Mouse (Mus musculus) intestine, embryonic 16.5 days (tissue): ENCODE measurements around the gene Mtcp1. TPM values are rescaled to one million over a fixed set of nuclear protein-coding genes. Genes with fewer than 3 reads are reported as not detected.

ENCODE experiments used
- ATAC-seq: fragments of 200-750 bp; cut with Nextera tagmentation; 2 replicates; pipeline ENCODE4 v1.8.0; 2017; ENCODE audit warnings: moderate TSS enrichment, moderate library complexity
- H3K27ac ChIP-seq: fragments of 300-500 bp; sonication (generic); 2 replicates; pipeline ENCODE4 v1.5.1; 2014; ENCODE audit warnings: mild to moderate bottlenecking, low read length
- H3K27me3 ChIP-seq: fragments of 300-500 bp; sonication (generic); replicated peaks from 2 replicates; pipeline ENCODE4 v1.6.1; 2014; ENCODE audit warnings: low read length, control low read depth, mixed read lengths; ENCODE audit not compliant: control insufficient read depth, insufficient read depth
- H3K36me3 ChIP-seq: fragments of 300-500 bp; sonication (generic); 2 replicates; pipeline ENCODE4 v1.6.1; 2014; ENCODE audit warnings: low read length, control low read depth; ENCODE audit not compliant: control insufficient read depth, insufficient read depth
- H3K4me1 ChIP-seq: fragments of 300-500 bp; sonication (generic); 2 replicates; pipeline ENCODE4 v1.6.1; 2014; ENCODE audit warnings: low read length, control low read depth, mixed read lengths; ENCODE audit not compliant: control insufficient read depth, insufficient read depth
- H3K4me2 ChIP-seq: fragments of 300-500 bp; sonication (generic); 2 replicates; pipeline ENCODE4 v1.6.1; 2014; ENCODE audit warnings: low read depth, low read length, control low read depth
- H3K4me3 ChIP-seq: fragments of 300-500 bp; sonication (generic); 2 replicates; pipeline ENCODE4 v1.5.1; 2014; ENCODE audit warnings: mild to moderate bottlenecking, low read length
- H3K9ac ChIP-seq: fragments of 300-500 bp; sonication (generic); 2 replicates; pipeline ENCODE4 v1.6.1; 2014; ENCODE audit warnings: low read depth, low read length
- H3K9me3 ChIP-seq: fragments of 300-500 bp; sonication (generic); 2 replicates; pipeline ENCODE4 v1.6.1; 2016; ENCODE audit warnings: low read length, control low read depth; ENCODE audit not compliant: control insufficient read depth
- WGBS: fragments of 180-500 bp; shearing (Covaris S2); extraction: QIAGEN DNeasy Blood & Tissue Kit; methylation state at CpG from one replicate; pipeline ENCODE4 v1.1.7; 2014; 5-methylcytosine and 5-hydroxymethylcytosine counted together
- polyA plus RNA-seq: library from polyadenylated mRNA; unstranded; fragments of >200 nt; fragmentation: Nextera tagmentation; extraction: Ambion mirVana; gene quantifications from 2 replicates; pipeline ENCODE4 v1.2.1, GENCODE M21; 2015

The Mtcp1 gene
- polyA plus RNA-seq = 7.1 and 7.7 TPM in 2 replicates

DNA sequence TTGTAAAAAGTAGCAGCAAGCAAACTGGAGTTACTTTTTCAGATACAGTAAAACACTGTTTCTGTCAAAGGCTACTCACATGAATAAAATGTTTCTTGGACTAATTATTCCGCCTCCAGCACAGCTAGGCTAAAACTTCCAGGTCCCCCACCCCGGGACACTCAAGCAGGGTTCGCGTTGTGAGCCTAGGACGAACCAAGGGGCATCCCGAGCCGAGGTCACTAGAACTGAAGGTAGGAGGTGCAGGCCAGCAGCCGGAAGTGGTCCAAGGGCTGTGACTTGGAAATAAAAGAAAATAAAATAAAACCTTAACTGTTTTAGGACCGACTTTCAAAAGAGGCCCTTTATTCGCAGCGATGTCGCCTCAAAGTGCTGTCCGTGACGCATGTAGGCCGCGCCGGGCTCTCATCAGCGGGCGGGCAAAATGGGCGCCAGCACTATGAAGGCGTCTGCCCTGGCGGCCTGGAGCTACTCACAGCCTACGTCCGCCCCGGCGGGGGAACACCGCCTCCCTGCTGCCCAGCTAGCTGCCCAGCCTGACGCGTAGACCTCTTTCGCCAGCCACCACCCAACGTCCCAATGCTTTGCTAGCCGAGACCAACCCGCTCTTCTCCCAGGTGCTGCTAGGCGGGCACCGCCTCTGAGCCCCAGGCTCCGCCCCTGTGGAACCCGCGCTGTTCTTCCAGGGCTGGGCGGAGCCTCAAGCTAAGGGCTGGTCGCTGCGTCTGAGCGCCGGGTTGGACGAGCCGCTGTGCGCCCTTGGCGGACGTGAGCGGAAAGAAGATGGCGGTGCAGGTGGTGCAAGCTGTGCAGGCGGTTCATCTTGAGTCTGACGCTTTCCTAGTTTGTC, at the start of gene Mtcp1, which contains the start of the genes Cmc4 and Brcc3:
Gene Mtcp1, minus strand, starts transcription at position 653 of the 850 bp plus-strand sequence.
Gene Cmc4, minus strand, starts transcription at position 649 of the 850 bp plus-strand sequence.
Gene Brcc3, plus strand, starts transcription at position 693 of the 850 bp plus-strand sequence.
- peak; percentile 100 for ATAC-seq
- WGBS = 15% methylated on average over 52 of the region's 52 CpGs
- H3K4me2 ChIP-seq = peak within 1 kb of the TSS; percentile 47
- peak within 1 kb of the TSS; percentile 87 for H3K27ac ChIP-seq
- H3K4me1 ChIP-seq = no peaks in the 10 kb centered on the region
- peak within 1 kb of the TSS; percentile 57 for H3K4me3 ChIP-seq
- no peaks in the 10 kb centered on the region for H3K36me3 ChIP-seq
- H3K9me3 ChIP-seq = no peaks in the 10 kb centered on the region
- peak within 1 kb of the TSS; percentile 70 for H3K9ac ChIP-seq
- H3K27me3 ChIP-seq = no peaks in the 10 kb centered on the region

DNA sequence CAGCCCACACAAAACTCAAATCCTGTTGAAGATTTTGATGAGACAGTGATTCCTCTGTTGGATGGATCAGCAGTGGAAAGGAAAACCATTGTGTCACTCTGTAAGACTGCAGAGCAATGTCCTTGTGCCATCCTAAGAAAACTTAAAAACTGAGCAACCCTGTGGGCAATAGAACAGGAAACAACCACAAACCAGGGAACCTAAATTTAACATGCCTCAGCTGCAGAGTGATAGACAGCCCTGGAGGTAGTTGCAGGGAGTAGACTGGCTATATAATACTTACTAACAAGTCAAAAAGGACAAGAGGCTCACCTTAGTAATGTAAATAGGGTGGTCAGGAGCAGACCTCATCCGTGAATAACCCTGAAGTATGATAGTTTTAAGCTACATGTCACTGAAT, 38.2 kb upstream of the Mtcp1 start:
- H3K27ac ChIP-seq = no peak overlapping the region
- no peaks in the 10 kb centered on the region for H3K27me3 ChIP-seq
- H3K9me3 ChIP-seq = no peaks in the 10 kb centered on the region
- H3K9ac ChIP-seq = no peak overlapping the region
- H3K4me2 ChIP-seq = no peak overlapping the region
- H3K36me3 ChIP-seq = no peaks in the 10 kb centered on the region
- WGBS = 85% methylated on average over 1 of the region's 1 CpGs
- ATAC-seq = no peak
- H3K4me1 ChIP-seq = no peaks in the 10 kb centered on the region
- no peak overlapping the region for H3K4me3 ChIP-seq

DNA sequence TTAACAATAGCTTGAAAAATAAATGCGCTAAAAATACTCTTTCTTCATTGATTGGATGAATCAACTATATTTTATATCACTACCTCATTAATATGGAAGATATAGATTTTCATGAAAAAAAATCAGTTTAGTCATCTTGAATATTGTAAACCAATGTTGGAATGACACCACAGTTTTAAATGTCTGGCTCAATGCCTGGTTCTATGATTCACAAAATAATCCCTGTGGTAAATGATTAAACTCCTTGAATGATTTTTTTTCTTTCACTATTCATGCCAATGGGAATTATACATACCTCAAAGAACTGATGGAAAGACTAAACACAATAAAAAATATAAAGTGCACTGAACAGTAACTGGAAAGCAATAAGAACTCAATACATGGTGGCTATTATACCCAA, 6.7 kb downstream of the Mtcp1 start:
- no peak for ATAC-seq
- Histone ChIP-seq H3K9me3 (no peaks in the 10 kb centered on the region), H3K27me3 (no peaks in the 10 kb centered on the region), H3K9ac (no peak overlapping the region), H3K4me1 (no peaks in the 10 kb centered on the region), H3K27ac (no peak overlapping the region), H3K36me3 (no peaks in the 10 kb centered on the region), H3K4me3 (no peak overlapping the region), H3K4me2 (no peak overlapping the region)
- WGBS = 88% methylated on average over 1 of the region's 1 CpGs

DNA sequence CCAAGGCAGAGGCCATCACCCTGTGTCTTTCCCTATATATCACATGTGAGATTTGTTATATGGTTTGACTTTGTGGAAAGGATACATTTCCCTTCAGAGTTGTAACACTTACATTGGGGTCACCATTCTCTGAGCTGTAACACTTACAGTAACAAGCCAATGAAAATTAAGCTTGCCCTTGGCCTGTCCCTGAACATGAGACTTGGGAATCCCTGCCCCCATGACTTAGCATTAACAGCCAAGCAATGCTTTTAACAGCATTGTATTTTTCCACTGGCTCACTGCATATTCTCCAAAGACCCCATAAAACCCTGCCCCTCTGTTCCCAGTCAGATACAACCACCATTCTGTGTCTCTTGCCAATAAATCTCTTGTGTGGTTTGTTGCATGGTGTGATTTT, 13.0 kb downstream of the Mtcp1 start:
- Histone ChIP-seq H3K27ac (no peak overlapping the region), H3K4me1 (no peaks in the 10 kb centered on the region), H3K4me2 (no peak overlapping the region), H3K9me3 (no peaks in the 10 kb centered on the region), H3K4me3 (no peak overlapping the region), H3K27me3 (no peaks in the 10 kb centered on the region), H3K36me3 (no peaks in the 10 kb centered on the region), H3K9ac (no peak overlapping the region)
- ATAC-seq = no peak

DNA sequence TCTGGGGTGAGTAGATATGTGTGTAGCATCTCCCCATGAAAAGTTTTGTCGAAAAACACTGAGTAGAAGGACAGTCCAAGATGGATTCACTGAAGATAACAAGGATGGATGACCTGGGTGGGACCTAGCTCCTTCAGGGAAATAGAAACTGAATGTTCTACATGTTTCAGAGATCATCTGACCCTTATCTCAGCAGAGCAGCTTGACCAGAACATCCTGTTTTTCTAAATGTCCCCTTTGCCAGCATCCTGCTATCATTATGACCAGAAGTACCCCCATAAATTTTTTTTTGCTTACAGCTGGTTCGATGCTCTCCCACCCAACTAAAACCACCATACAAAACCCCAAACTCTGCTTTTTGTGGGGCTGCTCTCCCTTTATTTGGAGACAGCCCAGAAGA, 13.7 kb downstream of the Mtcp1 start:
- Histone ChIP-seq H3K9me3 (no peaks in the 10 kb centered on the region), H3K9ac (no peak overlapping the region), H3K27me3 (no peaks in the 10 kb centered on the region), H3K4me2 (no peak overlapping the region), H3K4me3 (no peak overlapping the region), H3K4me1 (no peaks in the 10 kb centered on the region), H3K27ac (no peak overlapping the region), H3K36me3 (no peaks in the 10 kb centered on the region)
- WGBS = 63% methylated on average over 2 of the region's 2 CpGs
- no peak for ATAC-seq

DNA sequence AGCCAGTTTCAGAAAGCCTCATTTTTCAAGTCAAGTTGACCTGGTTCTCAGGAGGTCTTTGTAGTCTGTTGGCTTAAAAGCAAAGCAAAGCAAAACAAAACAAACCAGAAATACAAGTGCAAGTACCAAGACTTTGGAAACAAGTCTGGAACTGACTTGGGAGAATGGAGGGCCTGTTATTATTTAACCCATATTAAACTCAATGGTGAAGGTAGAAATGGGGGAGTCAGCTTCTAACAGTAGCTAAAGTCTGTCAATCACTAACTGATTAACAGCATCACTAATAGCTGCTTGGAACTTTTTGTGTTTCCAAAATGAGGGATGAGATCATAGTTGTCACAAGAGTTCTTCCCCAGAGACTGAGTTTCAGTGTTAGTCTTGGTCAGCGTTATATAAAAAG, 16.9 kb downstream of the Mtcp1 start:
- H3K9ac ChIP-seq = no peak overlapping the region
- no peaks in the 10 kb centered on the region for H3K4me1 ChIP-seq
- WGBS = 81% methylated on average over 1 of the region's 1 CpGs
- no peak for ATAC-seq
- H3K27me3 ChIP-seq = no peaks in the 10 kb centered on the region
- no peaks in the 10 kb centered on the region for H3K36me3 ChIP-seq
- H3K4me3 ChIP-seq = no peak overlapping the region
- no peak overlapping the region for H3K4me2 ChIP-seq
- H3K27ac ChIP-seq = no peak overlapping the region
- H3K9me3 ChIP-seq = no peaks in the 10 kb centered on the region

DNA sequence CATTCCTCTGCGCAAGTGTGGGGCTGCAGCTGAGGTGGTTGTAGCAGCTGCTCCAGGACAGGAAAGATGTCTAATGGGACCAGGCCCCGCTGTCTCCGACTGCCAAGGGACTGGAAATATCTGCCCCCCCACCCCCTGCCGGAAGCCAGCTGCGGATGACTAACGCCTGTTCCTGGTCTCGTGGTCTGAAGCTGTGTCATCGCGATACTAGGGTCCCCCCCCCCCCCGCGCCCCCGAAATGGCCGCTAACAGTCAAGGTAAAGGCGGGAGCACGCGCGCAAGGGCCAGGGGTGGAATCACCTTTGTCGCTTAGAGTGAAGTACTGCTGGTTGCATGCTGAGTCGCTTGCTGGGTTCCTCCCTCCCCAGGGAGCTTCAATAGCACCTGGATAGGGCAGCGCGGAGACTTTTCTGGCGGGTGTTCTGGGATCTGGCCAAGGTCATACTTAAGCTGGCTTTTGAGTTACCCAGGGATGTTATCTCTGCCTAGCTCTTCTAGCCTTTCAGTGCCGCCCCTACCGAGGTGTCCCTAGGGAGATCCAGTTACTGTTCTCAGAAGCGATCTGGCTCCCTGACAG, 34.1 kb downstream of the Mtcp1 start, which contains the start of the genes Fundc2 and F8:
Gene Fundc2, plus strand, starts transcription at position 205 of the 577 bp plus-strand sequence.
Gene F8, minus strand, starts transcription at position 421 of the 577 bp plus-strand sequence.
- WGBS = 6% methylated on average over 22 of the region's 25 CpGs

DNA sequence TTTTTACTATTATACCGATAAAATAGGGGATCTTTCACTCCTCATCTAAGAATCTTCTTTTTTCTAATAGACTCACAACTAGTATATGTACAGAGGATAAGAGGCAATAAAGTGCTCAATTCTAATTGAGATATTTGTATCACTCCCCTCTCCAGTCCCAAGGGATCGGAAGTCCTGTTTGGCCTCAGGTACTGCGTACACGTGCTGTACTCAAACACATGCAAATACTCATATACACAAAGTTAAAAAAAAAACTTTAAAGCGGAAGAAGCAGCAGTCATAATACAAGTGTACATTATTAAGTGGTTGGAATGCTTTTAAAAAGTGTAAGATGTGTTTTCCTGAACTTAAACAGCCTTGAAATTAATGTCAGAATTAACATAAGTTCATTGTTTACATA, 34.7 kb downstream of the Mtcp1 start:
- no peaks in the 10 kb centered on the region for H3K27me3 ChIP-seq
- H3K9me3 ChIP-seq = no peaks in the 10 kb centered on the region
- no peaks in the 10 kb centered on the region for H3K4me1 ChIP-seq
- H3K36me3 ChIP-seq = no peaks in the 10 kb centered on the region
- H3K9ac ChIP-seq = peak overlapping the region; percentile 73; the same call in 1 of the 2 replicates
- H3K4me2 ChIP-seq = peak overlapping the region; percentile 43
- H3K27ac ChIP-seq = no peak overlapping the region
- peak overlapping the region; percentile 55 for H3K4me3 ChIP-seq
- ATAC-seq = 0 out of 2 replicates have a peak, but pooled peaks have one; percentile 43
- WGBS = 67% methylated on average over 5 of the region's 5 CpGs

More for the DNA sequence above, 34.1 kb downstream of the Mtcp1 start, which contains the start of the genes Fundc2 and F8:
- Histone ChIP-seq H3K4me2 (peak within 1 kb of the TSS; percentile 43), H3K9ac (peak within 1 kb of the TSS; percentile 73), H3K9me3 (no peaks in the 10 kb centered on the region), H3K4me1 (no peaks in the 10 kb centered on the region), H3K27me3 (no peaks in the 10 kb centered on the region), H3K36me3 (no peaks in the 10 kb centered on the region), H3K27ac (peak within 1 kb of the TSS; percentile 79), H3K4me3 (peak within 1 kb of the TSS; percentile 55)
- ATAC-seq = peak; percentile 97

DNA sequence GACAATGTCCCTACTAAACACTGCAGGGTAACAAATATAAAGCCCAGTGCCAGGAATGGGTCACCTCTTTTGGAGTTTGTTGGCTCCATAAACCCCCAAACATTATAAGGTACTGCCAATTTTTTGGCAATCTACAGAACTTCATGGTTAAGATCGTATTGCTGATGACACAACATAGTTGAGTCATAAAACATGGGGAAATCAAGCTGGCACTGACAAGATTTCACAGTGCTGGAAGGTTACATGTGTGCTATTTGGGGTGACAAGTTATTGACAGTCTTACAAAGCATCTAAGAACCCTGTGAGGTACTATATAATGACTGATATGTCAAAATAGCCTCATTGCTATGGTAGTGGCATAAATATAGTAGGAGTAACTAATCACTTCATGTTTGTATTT, 35.2 kb downstream of the Mtcp1 start:
- Histone ChIP-seq H3K27me3 (no peaks in the 10 kb centered on the region), H3K27ac (no peak overlapping the region), H3K9me3 (no peaks in the 10 kb centered on the region), H3K9ac (no peak overlapping the region), H3K36me3 (no peaks in the 10 kb centered on the region), H3K4me2 (no peak overlapping the region), H3K4me1 (no peaks in the 10 kb centered on the region), H3K4me3 (no peak overlapping the region)
- ATAC-seq = no peak
- WGBS = 90% methylated on average over 1 of the region's 1 CpGs
